Mouse (Mus musculus): Measurements from ENCODE around the gene Cd69. TPM values are rescaled to one million over a fixed set of nuclear protein-coding genes. Genes with fewer than 3 reads are reported as not detected.

Gene Cd69
- total and polyA plus RNA-seq, 2 experiments from 2014 or later: not detected

GRCm38 (mm10) chr6:129304180-129304579, 28.9 kb upstream of the Cd69 start:
- no peak overlapping the region for H3K9ac ChIP-seq (replicated peaks; ENCODE audit: low read length)
- H3K4me2 ChIP-seq (ENCODE audit: low read depth, low read length): no peak overlapping the region
- no peaks in the 10 kb centered on the region for H3K36me3 ChIP-seq (ENCODE audit: insufficient read depth, low read length)
- no peaks in the 10 kb centered on the region for H3K4me1 ChIP-seq (ENCODE audit: insufficient read depth, low read length)
- TF ChIP-seq CTCF (IDR thresholded peaks at IDR 0.05; ENCODE audit: low read depth): no peak
- ATAC-seq (no peak), DNase-seq (ENCODE audit: low spot score) (no peak)
- H3K4me3 ChIP-seq (ENCODE audit: low read length): no peak overlapping the region
- H3K27ac ChIP-seq: no peak overlapping the region
- H3K9me3 ChIP-seq (ENCODE audit: low read length): no peaks in the 10 kb centered on the region
- 61% methylated on average over 1 of the region's 1 CpGs for WGBS
- H3K27me3 ChIP-seq (ENCODE audit: insufficient read depth, low read length): no peaks in the 10 kb centered on the region

- Histone ChIP-seq H3K9me3 (ENCODE audit: low read length) (no peaks in the 10 kb centered on the region), H3K36me3 (ENCODE audit: insufficient read depth, low read length) (no peaks in the 10 kb centered on the region), H3K4me2 (ENCODE audit: low read depth, low read length) (no peak overlapping the region), H3K4me3 (ENCODE audit: low read length) (no peak overlapping the region), H3K4me1 (ENCODE audit: insufficient read depth, low read length) (no peaks in the 10 kb centered on the region), H3K9ac (replicated peaks; ENCODE audit: low read length) (no peak overlapping the region), H3K27ac (no peak overlapping the region), H3K27me3 (ENCODE audit: insufficient read depth, low read length) (no peaks in the 10 kb centered on the region)
- no peak for TF ChIP-seq CTCF (IDR thresholded peaks at IDR 0.05; ENCODE audit: low read depth)
- ATAC-seq (no peak), DNase-seq (ENCODE audit: low spot score) (no peak)
Measured at GRCm38 (mm10) chr6:129288708-129289107, 13.5 kb upstream of the Cd69 start.

DNA sequence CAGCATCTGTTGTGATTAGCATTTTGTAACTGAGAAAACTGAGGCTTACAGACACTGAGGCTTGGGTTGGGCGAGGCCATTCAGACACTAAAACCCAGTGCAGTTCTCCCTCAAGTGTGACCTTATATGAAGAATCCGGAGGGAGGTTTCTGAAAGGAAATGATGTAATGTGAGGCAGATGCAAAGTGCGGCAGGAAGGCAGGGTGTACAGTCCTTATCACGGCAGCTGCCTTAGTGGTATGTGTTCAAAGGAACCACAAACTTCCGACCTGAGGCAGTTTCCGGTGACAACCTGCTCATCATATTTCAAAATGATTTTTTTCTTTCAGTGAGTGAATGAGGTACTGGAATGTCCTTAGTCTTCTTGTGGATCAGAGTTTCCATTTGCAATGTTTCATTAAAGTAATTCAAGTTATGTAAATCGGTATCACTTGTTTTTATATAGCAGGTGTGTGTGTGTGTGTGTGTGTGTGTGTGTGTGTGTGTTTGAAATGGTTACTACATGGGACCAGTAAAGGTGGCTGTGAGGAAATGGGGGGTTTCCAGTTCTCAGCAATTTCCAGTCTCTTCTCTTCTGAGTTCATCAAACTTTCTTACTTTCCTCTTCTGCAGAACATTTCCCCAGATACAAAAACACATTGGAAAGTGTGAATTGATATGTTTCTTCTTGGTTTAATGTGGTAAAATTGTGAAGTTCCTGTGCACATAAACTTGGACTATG, 9.3 kb upstream of the Cd69 start:
- DNase-seq (ENCODE audit: low spot score) (no peak), ATAC-seq (no peak)
- Histone ChIP-seq H3K4me2 (ENCODE audit: low read depth, low read length) (no peak overlapping the region), H3K27me3 (ENCODE audit: insufficient read depth, low read length) (no peaks in the 10 kb centered on the region), H3K9ac (replicated peaks; ENCODE audit: low read length) (no peak overlapping the region), H3K27ac (no peak overlapping the region), H3K4me3 (ENCODE audit: low read length) (no peak overlapping the region), H3K4me1 (ENCODE audit: insufficient read depth, low read length) (no peaks in the 10 kb centered on the region), H3K36me3 (ENCODE audit: insufficient read depth, low read length) (no peaks in the 10 kb centered on the region), H3K9me3 (ENCODE audit: low read length) (no peaks in the 10 kb centered on the region)
- TF ChIP-seq CTCF (IDR thresholded peaks at IDR 0.05; ENCODE audit: low read depth): no peak
- 84% methylated on average over 7 of the region's 7 CpGs for WGBS

- Histone ChIP-seq H3K4me1 (ENCODE audit: insufficient read depth, low read length) (no peaks in the 10 kb centered on the region), H3K27me3 (ENCODE audit: insufficient read depth, low read length) (no peaks in the 10 kb centered on the region), H3K4me3 (ENCODE audit: low read length) (no peak overlapping the region), H3K36me3 (ENCODE audit: insufficient read depth, low read length) (no peaks in the 10 kb centered on the region), H3K27ac (no peak overlapping the region), H3K4me2 (ENCODE audit: low read depth, low read length) (no peak overlapping the region), H3K9ac (replicated peaks; ENCODE audit: low read length) (no peak overlapping the region), H3K9me3 (ENCODE audit: low read length) (no peaks in the 10 kb centered on the region)
- ATAC-seq: no peak
- no peak for DNase-seq (ENCODE audit: low spot score)
- 76% methylated on average over 3 of the region's 3 CpGs for WGBS
- TF ChIP-seq CTCF (IDR thresholded peaks at IDR 0.05; ENCODE audit: low read depth): no peak
Measured at GRCm38 (mm10) chr6:129283271-129283670, 8.0 kb upstream of the Cd69 start.

DNA sequence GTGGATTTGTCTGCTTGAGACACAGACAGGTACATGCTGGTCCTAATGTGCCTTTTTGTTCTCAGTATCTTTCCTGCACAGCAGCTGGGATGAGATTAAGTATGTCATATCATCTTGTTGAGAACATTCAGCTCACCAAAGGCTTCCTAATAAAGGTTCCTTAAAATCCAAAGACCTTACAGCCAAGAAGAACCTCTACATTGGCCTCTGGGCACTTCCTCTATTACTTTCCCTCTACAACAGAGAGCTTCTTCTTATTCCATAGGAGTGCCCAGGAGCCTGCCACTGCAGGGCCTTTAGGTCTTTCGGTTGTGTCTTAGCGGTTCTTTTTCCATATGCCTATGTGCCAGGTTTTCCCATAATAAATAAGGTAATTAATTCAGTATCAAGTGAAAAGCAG, 1.2 kb upstream of the Cd69 start:
- ATAC-seq: no peak
- Histone ChIP-seq H3K36me3 (ENCODE audit: insufficient read depth, low read length) (no peaks in the 10 kb centered on the region), H3K9ac (replicated peaks; ENCODE audit: low read length) (no peak overlapping the region), H3K27ac (no peak overlapping the region), H3K27me3 (ENCODE audit: insufficient read depth, low read length) (no peaks in the 10 kb centered on the region), H3K9me3 (ENCODE audit: low read length) (no peaks in the 10 kb centered on the region), H3K4me2 (ENCODE audit: low read depth, low read length) (no peak overlapping the region), H3K4me3 (ENCODE audit: low read length) (no peak overlapping the region), H3K4me1 (ENCODE audit: insufficient read depth, low read length) (no peaks in the 10 kb centered on the region)
- WGBS: 90% methylated on average over 2 of the region's 2 CpGs
- DNase-seq (ENCODE audit: low spot score): no peak
- no peak for TF ChIP-seq CTCF (IDR thresholded peaks at IDR 0.05; ENCODE audit: low read depth)

DNA sequence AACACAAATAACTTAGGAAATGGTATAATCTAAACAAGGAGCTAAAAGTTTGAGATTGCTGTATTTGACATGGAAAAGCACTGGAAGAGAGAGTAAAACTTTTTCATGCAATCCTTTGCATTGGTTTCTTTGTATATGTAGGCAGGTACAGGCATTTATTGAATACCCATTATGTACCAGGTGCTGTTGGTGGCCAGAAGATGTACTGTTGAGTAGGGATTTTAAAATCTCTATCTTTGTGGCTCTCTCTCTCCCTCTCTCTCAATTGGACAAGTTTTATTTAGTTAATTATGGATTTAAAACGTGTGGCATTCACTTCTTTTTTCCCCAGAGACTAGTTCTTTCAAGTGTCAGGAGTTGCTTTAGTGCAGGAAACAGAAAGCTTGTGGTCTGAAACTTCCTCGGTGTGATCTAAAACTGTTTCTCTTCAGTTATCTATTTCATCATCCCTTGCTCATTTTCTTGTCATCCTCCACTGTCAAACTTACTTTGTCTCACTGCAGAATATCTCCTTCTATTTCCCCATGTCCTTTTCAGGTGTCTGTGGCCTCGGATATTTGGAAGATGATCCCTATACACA, 478 bp upstream of the Cd69 start:
- Histone ChIP-seq H3K4me2 (ENCODE audit: low read depth, low read length) (no peak overlapping the region), H3K27ac (no peak overlapping the region), H3K27me3 (ENCODE audit: insufficient read depth, low read length) (no peaks in the 10 kb centered on the region), H3K9ac (replicated peaks; ENCODE audit: low read length) (no peak overlapping the region), H3K4me1 (ENCODE audit: insufficient read depth, low read length) (no peaks in the 10 kb centered on the region), H3K9me3 (ENCODE audit: low read length) (no peaks in the 10 kb centered on the region), H3K4me3 (ENCODE audit: low read length) (no peak overlapping the region), H3K36me3 (ENCODE audit: insufficient read depth, low read length) (no peaks in the 10 kb centered on the region)
- no peak for TF ChIP-seq CTCF (IDR thresholded peaks at IDR 0.05; ENCODE audit: low read depth)
- no peak for DNase-seq (ENCODE audit: low spot score)
- ATAC-seq: no peak
- WGBS: 75% methylated on average over 3 of the region's 3 CpGs

DNA sequence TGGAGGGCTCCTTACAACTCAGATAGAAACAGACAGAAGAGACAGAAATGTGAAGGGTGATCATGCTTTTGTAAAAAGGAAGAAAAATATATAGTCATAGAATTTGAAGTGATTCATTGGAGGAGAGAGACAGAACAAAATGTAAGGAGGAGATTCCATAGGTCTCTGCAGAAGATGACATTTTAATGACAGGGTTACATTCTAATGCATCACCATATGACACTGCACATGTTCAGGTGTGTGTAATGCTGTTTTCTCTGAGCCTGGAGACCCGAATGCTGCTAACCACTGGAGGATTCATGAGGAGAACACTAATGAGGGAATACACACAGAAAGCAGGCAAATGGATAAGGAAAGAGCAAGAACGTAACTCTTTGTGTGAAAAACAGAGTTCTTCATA, 760 bp downstream of the Cd69 start:
- DNase-seq (ENCODE audit: low spot score) (no peak), ATAC-seq (no peak)
- WGBS: 79% methylated on average over 2 of the region's 2 CpGs
- Histone ChIP-seq H3K4me2 (ENCODE audit: low read depth, low read length) (no peak overlapping the region), H3K9me3 (ENCODE audit: low read length) (no peaks in the 10 kb centered on the region), H3K27ac (no peak overlapping the region), H3K27me3 (ENCODE audit: insufficient read depth, low read length) (no peaks in the 10 kb centered on the region), H3K4me1 (ENCODE audit: insufficient read depth, low read length) (no peaks in the 10 kb centered on the region), H3K36me3 (ENCODE audit: insufficient read depth, low read length) (no peaks in the 10 kb centered on the region), H3K4me3 (ENCODE audit: low read length) (no peak overlapping the region), H3K9ac (replicated peaks; ENCODE audit: low read length) (no peak overlapping the region)
- TF ChIP-seq CTCF (IDR thresholded peaks at IDR 0.05; ENCODE audit: low read depth): no peak
